Mouse (Mus musculus) midbrain, embryonic 14.5 days (tissue): ENCODE measurements around the gene Otud1. TPM values are rescaled to one million over a fixed set of nuclear protein-coding genes. Genes with fewer than 3 reads are reported as not detected.

Source experiments
- ATAC-seq: fragments of 200-750 bp; cut with Nextera tagmentation; 2 replicates; pipeline ENCODE4 v1.8.0; 2017; ENCODE audit warnings: moderate number of reproducible peaks, moderate library complexity; ENCODE audit not compliant: low FRiP score, low TSS enrichment
- DNase-seq: peaks from one replicate; pipeline ENCODE4 v3.0.0-alpha.2; 2015
- H3K27ac ChIP-seq: fragments of 300-500 bp; sonication (generic); replicated peaks from 2 replicates; pipeline ENCODE4 v1.5.1; 2014; ENCODE audit warnings: mild to moderate bottlenecking, low read depth, low read length, moderate library complexity
- H3K27me3 ChIP-seq: fragments of 300-500 bp; sonication (generic); 2 replicates; pipeline ENCODE4 v1.6.1; 2014; ENCODE audit warnings: low read length, control low read depth, mixed read lengths; ENCODE audit not compliant: control insufficient read depth, insufficient read depth
- H3K36me3 ChIP-seq: fragments of 300-500 bp; sonication (generic); 2 replicates; pipeline ENCODE4 v1.6.1; 2014; ENCODE audit warnings: low read length, control low read depth; ENCODE audit not compliant: control insufficient read depth, insufficient read depth
- H3K4me1 ChIP-seq: fragments of 300-500 bp; sonication (generic); 2 replicates; pipeline ENCODE4 v1.6.1; 2014; ENCODE audit warnings: mild to moderate bottlenecking, antibody characterized with exemption, low read length, control low read depth; ENCODE audit not compliant: control insufficient read depth, insufficient read depth
- H3K4me2 ChIP-seq: fragments of 300-500 bp; sonication (generic); 2 replicates; pipeline ENCODE4 v1.6.1; 2014; ENCODE audit warnings: mild to moderate bottlenecking, low read length, moderate library complexity
- H3K4me3 ChIP-seq: fragments of 300-500 bp; sonication (generic); replicated peaks from 2 replicates; pipeline ENCODE4 v1.5.1; 2014; ENCODE audit warnings: low read depth, low read length
- H3K9ac ChIP-seq: fragments of 300-500 bp; sonication (generic); replicated peaks from 2 replicates; pipeline ENCODE4 v1.6.1; 2014; ENCODE audit warnings: mild to moderate bottlenecking, low read length, moderate library complexity
- H3K9me3 ChIP-seq: fragments of 300-500 bp; sonication (generic); 2 replicates; pipeline ENCODE4 v1.6.1; 2016; ENCODE audit warnings: low read length, control low read depth, mixed read lengths; ENCODE audit not compliant: control insufficient read depth
- WGBS: fragments of 180-500 bp; shearing (Covaris S2); extraction: QIAGEN DNeasy Blood & Tissue Kit; methylation state at CpG from one replicate; pipeline ENCODE4 v1.1.7; 2014; 5-methylcytosine and 5-hydroxymethylcytosine counted together
- polyA plus RNA-seq: library from polyadenylated mRNA; unstranded; fragments of >200 nt; fragmentation: Nextera tagmentation; extraction: Ambion mirVana; gene quantifications from 2 replicates; pipeline ENCODE4 v1.2.1, GENCODE M21; 2014

Gene Otud1
- polyA plus RNA-seq, 1 experiment from 2014 or later, result 1.7 TPM

GRCm38 (mm10) chr2:19701386-19701785, 43.8 kb downstream of the Otud1 start:
- 92% methylated on average over 3 of the region's 3 CpGs for WGBS
- Histone ChIP-seq H3K27ac (no peak overlapping the region), H3K4me3 (no peak overlapping the region), H3K9me3 (no peaks in the 10 kb centered on the region), H3K4me2 (no peak overlapping the region), H3K36me3 (no peaks in the 10 kb centered on the region), H3K4me1 (no peaks in the 10 kb centered on the region), H3K9ac (no peak overlapping the region), H3K27me3 (no peaks in the 10 kb centered on the region)
- no peak for DNase-seq
- no peak for ATAC-seq

GRCm38 (mm10) chr2:19703020-19703613, 45.6 kb downstream of the Otud1 start:
- no peak overlapping the region for H3K27ac ChIP-seq
- no peak overlapping the region for H3K4me2 ChIP-seq
- no peaks in the 10 kb centered on the region for H3K9me3 ChIP-seq
- H3K9ac ChIP-seq, result no peak overlapping the region
- H3K36me3 ChIP-seq, result no peaks in the 10 kb centered on the region
- DNase-seq (no peak), ATAC-seq (no peak; the same call in 1 of the 2 replicates)
- H3K4me1 ChIP-seq, result no peaks in the 10 kb centered on the region
- no peak overlapping the region for H3K4me3 ChIP-seq
- no peaks in the 10 kb centered on the region for H3K27me3 ChIP-seq

GRCm38 (mm10) chr2:19703670-19704069, 46.1 kb downstream of the Otud1 start:
- Histone ChIP-seq H3K9ac (no peak overlapping the region), H3K27me3 (no peaks in the 10 kb centered on the region), H3K36me3 (no peaks in the 10 kb centered on the region), H3K9me3 (no peaks in the 10 kb centered on the region), H3K4me1 (no peaks in the 10 kb centered on the region), H3K4me2 (no peak overlapping the region), H3K27ac (no peak overlapping the region), H3K4me3 (no peak overlapping the region)
- 46% methylated on average over 4 of the region's 4 CpGs for WGBS
- no peak for ATAC-seq
- DNase-seq, result no peak

- no peak overlapping the region for H3K4me2 ChIP-seq
- no peak overlapping the region for H3K27ac ChIP-seq
- H3K36me3 ChIP-seq, result no peaks in the 10 kb centered on the region
- no peak overlapping the region for H3K9ac ChIP-seq
- no peak for DNase-seq
- no peak for ATAC-seq
- no peaks in the 10 kb centered on the region for H3K4me1 ChIP-seq
- H3K4me3 ChIP-seq, result no peak overlapping the region
- no peaks in the 10 kb centered on the region for H3K27me3 ChIP-seq
- H3K9me3 ChIP-seq, result no peaks in the 10 kb centered on the region
Observed at GRCm38 (mm10) chr2:19704272-19704671, 46.7 kb downstream of the Otud1 start.

GRCm38 (mm10) chr2:19706886-19707285, 49.3 kb downstream of the Otud1 start:
- ATAC-seq, result no peak
- H3K9ac ChIP-seq, result no peak overlapping the region
- H3K27me3 ChIP-seq, result no peaks in the 10 kb centered on the region
- 85% methylated on average over 4 of the region's 4 CpGs for WGBS
- H3K9me3 ChIP-seq, result no peaks in the 10 kb centered on the region
- no peak overlapping the region for H3K4me2 ChIP-seq
- H3K4me3 ChIP-seq, result no peak overlapping the region
- no peak overlapping the region for H3K27ac ChIP-seq
- no peaks in the 10 kb centered on the region for H3K4me1 ChIP-seq
- no peaks in the 10 kb centered on the region for H3K36me3 ChIP-seq
- no peak for DNase-seq

Other genes starting within 250 kb of the Otud1 start
- 0.64 and 2.1 TPM in 2 replicates for gene Ptf1a, start 212.1 kb upstream of the Otud1 start, polyA plus RNA-seq
- gene 4921504E06Rik, start 103.8 kb upstream of the Otud1 start, polyA plus RNA-seq, result 0.12 and 0.24 TPM in 2 replicates